ENCODE assay signal across 16 mouse cellular contexts in the genomic region with DNA sequence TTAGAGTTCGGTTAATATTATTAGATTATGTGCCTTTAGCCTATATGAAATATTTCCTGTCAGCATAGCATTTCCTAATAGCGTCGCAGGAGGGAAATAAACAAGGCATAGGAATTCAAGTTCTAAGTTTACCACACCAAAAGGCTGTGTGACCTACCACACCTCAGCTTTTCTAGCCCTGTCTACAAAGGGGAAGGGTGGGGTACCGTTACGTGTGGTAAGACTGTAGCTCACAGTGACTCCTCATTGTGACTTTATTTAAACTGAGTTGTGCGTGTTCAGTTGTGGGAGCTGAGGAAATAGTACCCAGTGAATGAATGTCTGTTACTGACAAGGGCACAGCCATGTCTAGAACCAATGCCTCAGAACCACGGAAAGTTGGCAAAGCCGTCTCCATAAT.
"Had no signal": no experiment of that assay in that cellular context is flagged by ENCODE, and none has a peak within 500 bp of the region (broad histone marks: within the 10 kb centered on the region; RNA-seq: fewer than 3 reads in every experiment).

No protein-coding gene starts in this region.

- H3K4me3 ChIP-seq: limb, embryonic 13.5 days; megakaryocyte, embryonic 14.5 days; midbrain, embryonic 15.5 days; neural tube, embryonic 13.5 days had no signal

- DNase-seq: kidney, adult 11 months; kidney, adult 9 months; kidney, postnatal 36 days; layer of hippocampus, adult 9-11 months; layer of hippocampus, postnatal 36 days; lung, adult 18-20 months; right cerebral cortex, adult 18-20 months; right cerebral cortex, postnatal 25 days; thymus, postnatal 4 days had no signal

- ATAC-seq: midbrain, embryonic 15.5 days had no signal

- H3K9me3 ChIP-seq: limb, embryonic 13.5 days; megakaryocyte, embryonic 14.5 days; midbrain, embryonic 15.5 days; neural tube, embryonic 13.5 days had no signal

- H3K27me3 ChIP-seq: limb, embryonic 13.5 days; midbrain, embryonic 15.5 days; neural tube, embryonic 13.5 days had no signal

- H3K27ac ChIP-seq: kidney, postnatal 0 days; limb, embryonic 13.5 days; liver, embryonic 14.5 days; macrophage; midbrain, embryonic 15.5 days; neural tube, embryonic 13.5 days had no signal

- H3K4me1 ChIP-seq: limb, embryonic 13.5 days; megakaryocyte, embryonic 14.5 days; midbrain, embryonic 15.5 days; neural tube, embryonic 13.5 days had no signal

- H3K36me3 ChIP-seq: limb, embryonic 13.5 days; midbrain, embryonic 15.5 days; neural tube, embryonic 13.5 days had no signal
